Mouse (Mus musculus): ENCODE measurements around the gene Ppp1r32.

Ppp1r32 gene

DNA sequence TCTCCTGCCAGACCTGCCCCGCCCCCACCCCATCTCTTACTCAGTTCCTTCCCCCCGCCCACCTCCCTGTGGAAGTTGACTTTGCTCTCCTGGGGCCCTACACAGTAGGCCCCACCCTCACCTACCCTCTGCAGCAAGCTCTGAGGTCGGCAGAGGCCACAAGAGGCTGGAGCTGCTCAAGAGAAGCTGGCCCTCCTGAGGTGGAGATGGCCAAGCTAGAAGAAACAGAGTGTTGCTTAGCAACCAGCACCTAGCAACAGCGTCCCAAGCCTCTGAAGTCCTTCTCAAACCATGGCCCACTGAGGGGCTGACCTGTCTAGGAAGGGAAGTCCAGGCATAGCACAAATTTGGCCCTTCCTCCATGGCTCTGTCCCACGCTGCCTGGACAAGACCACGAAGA lies at the start of gene Ppp1r32:
Gene Ppp1r32 (minus strand): TSS at position 226 of the 400 bp plus-strand sequence.
- no peak for DNase-seq

DNA sequence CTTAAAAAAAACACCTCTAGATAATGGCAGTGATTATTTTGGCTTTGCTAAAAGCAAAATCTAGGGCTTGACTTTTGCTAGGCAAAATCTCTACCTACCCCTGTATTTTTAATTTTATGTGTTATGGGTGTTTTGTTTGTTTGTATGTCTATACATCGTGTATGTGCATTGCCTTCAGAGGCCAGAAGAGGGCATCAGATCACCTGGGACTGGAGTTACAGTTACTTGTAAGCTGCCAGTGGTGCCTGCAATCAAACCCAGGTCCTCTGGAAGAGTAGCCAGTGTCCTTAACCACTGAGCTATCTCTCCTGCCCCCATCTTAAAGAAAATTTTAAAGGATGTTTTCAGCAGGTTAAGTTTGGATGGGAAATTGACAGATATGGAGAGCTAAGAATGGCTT lies 47.4 kb upstream of the Ppp1r32 start:
- DNase-seq = no peak

DNA sequence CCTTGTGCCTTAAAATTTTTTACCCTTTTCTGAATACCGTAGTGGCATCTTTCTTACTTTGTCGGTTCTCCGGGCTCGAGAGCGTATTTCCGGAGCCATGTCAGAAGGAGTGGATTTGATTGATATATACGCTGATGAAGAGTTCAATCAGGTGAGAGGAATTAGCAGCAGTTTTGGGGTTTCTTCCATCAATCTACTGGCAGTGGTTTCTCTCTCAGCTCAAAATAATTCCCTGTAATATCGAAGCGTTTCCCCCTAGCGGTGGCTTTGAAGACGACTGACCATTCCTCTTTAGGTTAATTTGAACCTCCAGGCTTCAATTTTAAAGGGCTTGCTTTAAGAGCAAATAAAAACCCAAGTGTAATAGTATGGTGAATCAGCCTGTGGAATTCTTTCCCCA lies 43.2 kb upstream of the Ppp1r32 start, which contains the start of gene Sdhaf2:
Gene Sdhaf2 (minus strand): TSS at position 233 of the 400 bp plus-strand sequence.
- no peak for DNase-seq

DNA sequence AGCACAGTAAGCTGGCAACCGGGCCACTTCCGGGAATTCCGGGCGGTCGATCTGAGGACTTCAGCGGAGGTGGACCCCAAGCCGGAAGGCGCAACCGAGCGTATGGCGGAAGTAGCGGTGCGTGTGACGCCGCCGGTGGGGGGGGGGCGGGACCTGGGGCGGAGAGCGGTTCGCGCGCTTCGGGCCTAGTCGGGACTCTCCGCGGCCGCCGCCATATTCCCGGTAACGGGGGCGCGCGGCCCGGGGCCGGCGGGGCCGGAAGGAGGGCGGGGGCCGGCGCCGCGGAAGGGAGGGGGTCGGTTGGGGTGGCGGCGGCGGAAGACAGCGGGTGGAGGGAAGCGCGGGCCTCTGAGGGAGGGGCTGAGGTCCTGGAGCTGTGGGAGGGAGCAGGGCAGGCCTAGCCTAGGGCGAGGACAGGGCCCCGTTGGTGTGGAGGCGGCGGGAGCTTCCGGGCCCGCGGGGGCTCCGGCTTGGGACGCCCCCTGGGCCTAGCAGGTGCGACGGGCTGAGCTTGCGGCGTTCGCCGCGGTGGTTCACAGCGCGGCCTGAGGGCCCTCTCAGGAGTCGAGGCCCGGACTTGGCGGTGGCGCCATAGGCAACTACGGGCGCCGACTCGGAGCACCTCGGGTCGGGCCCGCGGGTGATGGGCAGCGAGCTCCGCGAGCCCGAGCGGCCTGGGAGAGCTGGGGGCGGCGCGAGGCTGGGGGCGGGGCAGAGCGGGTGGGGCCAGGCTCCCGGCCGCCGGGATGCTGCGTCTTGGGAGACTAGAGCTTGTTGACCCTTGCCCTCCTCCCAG lies 42.6 kb upstream of the Ppp1r32 start, which contains the start of gene Cpsf7:
Gene Cpsf7 (plus strand): TSS at position 161 of the 796 bp plus-strand sequence.
- peak; percentile 83 to 91 for DNase-seq

DNA sequence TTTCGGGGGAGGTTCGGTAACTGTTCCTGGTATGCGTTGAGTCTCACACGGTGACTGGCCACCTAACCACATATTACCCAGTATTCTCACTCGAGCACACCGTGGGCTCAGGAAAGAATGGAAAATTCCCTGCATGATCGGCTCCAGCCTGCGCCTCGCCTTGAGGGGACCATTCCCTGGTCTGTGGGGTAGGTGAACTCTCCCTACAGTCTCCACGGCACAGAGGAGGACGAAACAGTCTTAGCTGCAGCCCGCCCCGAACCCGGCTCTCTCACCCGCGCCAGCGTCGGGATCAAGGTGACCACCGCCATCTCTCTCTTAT lies 42.0 kb upstream of the Ppp1r32 start:
- DNase-seq = no peak

DNA sequence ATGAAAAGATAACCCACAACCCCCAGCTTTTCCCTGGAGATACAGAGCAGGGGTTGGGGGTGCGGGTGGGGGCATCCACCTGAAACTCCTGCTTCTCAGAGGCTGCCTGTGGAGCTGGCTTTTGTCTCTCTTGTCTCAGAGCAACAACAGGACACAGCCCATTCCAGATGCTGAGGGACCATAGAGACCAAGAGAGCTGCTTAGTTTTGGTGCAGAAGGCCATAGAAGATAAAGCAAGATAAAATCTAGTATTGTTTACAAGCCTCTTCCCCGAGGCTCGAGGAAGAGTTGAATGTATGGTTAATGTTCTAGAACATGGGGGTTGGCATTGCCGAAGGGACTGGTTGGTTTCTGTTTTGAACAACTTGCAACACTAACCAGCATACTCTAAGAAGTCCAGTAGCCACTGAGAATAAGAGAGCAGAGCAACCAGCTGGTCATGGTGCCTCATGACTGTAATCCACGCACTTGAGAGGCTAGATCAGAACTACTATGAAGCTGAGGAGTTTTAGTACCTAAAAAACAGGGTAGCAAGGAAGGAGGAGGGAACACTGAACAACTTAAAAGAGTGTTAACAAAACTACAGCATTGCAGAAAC lies 40.9 kb upstream of the Ppp1r32 start:
- DNase-seq = no peak

DNA sequence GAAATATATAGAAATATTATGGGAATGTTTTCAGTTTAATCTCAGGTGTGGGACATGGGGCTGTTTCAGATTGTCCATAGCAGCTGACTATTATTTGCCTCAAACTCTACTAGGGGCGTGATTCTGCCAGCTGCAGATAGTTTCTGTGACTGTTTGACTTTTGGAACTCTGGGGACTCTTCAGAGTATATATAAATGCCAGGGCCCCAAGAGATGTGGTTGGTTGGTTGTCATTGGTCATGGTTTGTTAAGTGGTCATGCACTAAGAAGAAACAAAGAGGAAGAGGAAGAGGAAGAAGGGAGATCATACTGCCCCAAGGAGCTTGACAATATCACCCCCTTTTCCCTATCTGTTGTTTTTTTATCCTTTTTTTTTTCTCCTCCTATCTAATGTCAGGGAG lies 39.2 kb upstream of the Ppp1r32 start:
- no peak for DNase-seq

DNA sequence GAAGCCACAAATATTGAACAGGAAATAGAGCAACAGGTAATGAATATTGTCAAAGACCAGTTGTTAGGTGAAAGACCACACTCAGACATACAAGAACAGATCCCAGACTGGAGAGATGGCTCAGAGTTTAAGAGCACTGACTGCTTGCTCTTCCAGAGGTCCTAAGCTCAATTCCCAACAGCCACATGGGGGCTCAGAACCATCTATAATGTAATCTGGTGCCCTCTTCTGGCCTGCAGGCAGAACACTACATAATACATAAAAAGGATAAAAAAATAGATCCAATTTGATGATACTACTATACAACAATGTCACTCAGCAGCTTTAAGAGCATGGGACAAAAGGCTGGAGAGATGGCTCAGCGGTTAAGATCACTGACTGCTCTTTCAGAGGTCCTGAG lies 37.6 kb upstream of the Ppp1r32 start:
- DNase-seq = no peak

DNA sequence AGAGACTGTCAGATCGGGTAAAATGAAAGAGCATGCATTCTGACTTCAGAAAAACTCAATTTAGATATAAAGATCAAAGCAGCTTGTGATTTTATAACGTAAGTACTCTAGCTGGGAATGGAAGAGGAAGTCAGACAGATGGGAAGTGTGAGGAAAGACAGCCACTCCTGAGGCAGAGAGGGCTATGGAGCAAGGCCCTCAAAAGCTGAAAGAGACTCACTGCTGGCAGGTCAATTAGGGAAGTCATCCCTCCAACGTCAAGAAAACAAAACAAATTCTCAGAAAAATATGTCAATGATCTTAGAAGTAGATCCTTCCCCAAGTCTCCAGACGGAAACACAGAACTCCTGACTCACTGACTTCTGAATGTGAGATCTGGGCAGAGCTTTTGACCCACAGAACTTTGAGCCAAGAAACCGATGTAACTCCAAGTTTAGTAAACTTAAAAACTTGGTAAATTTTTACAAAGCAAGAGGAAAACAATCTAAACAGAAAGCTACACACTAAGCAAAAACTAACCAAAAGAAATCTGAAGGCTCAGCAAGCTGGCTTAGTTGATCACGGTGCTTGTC lies 28.1 kb upstream of the Ppp1r32 start:
- no peak for DNase-seq

DNA sequence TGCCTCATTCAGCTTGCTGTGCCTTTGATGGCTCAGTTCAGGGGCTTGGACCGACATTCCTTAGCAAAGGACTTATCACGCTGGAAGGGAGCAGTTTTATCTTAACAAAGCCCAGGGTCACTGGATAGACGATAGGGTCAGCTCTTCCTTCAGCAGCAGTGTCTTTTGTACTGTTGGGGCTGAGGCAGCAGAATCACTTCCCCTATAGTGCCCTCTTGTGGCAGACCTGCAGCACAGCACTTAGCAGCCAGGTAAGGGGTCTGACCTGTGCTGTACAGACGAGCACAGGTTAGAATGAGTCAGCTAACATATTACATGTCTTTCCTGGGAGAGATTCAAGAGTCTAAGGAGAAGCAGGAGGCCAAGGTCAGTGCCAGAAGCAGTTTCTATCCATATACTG lies 19.8 kb upstream of the Ppp1r32 start:
- no peak for DNase-seq

DNA sequence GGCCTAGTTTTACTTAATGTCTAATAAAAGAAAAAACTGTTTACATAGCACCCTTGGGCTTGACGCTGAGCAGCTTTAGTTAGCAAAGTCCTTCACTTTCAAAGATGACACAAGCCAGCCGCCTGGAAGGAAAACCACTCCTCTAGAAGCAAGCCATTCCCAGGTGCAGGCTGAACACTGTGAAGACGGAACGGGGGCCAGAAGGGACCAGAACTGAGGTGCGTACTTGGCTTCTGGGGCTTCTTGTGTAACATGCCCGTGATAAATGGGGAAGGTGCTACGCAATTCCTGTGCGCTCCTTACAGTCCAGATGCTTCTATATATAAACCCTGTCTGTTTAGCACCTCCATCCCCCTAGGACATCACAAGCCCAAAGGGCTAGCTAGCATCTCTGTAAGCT lies 17.9 kb upstream of the Ppp1r32 start:
- no peak for DNase-seq

DNA sequence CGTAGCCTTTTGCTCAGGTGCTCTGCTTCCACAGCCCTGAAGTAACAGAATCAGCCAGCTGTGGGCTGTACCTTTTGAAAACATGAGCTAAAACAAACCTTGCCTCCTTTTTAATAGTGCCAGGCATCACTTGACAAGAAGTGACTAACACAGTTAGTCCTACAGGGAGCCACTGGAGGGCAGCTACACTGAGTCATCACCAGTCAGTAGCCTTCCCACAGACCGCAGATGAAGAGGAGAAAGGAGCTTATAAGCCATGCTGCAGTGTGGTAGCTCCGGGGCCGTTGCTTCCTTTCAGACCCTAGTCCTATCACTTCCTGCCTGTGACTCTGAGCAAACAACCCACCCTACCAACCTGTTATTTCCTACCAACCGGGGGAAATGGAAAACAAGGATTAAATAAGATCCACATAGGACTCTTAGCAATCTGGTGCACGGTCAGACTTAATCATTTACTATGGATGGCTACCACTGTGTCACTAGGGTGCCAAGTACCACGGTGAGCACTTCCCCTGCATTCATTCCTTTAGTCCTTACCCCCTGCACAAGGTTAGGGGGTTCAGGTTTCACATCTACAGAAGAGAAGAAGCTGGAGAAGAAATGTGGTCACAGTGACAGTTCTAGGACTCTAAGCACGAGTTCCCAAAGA lies 14.9 kb upstream of the Ppp1r32 start:
- DNase-seq = no peak

DNA sequence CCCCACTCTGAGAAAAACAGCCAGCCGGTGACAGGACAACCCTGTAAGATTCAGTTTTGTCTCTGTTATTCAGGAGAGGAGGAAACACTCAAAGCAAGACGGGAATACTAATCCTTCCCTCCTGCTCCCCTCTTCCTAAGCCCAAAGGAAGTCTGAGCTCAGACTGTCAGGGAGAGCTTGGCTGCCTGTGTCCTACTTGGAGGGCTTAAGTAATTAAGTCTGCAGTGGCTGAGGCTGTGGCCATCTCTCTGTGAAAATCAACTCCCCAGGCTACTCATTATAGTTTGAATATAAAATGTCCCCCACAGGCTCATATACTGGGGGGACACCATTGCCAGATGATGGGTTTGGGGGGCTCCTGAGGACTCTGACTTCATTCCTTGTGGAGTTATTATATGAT lies 14.2 kb upstream of the Ppp1r32 start:
- DNase-seq = no peak

DNA sequence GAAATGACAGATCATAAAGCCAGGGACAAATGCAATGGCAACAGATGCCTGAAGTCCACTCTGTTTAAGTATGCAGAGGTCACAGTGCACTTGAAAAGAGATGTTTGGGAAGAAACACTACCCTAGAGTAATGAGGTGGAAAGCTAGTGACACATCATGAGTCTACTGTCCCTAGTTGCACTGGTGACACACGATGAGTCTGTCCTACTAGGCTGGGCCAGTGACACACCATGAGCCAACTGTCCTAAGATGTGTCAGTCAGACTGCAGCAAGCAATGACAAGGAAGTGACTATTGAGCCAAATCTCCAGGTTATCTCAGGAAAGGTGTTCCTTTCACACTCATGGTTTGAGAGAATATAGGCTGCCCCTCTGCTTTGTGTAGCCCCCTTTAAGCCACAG lies 12.9 kb upstream of the Ppp1r32 start:
- no peak for DNase-seq

DNA sequence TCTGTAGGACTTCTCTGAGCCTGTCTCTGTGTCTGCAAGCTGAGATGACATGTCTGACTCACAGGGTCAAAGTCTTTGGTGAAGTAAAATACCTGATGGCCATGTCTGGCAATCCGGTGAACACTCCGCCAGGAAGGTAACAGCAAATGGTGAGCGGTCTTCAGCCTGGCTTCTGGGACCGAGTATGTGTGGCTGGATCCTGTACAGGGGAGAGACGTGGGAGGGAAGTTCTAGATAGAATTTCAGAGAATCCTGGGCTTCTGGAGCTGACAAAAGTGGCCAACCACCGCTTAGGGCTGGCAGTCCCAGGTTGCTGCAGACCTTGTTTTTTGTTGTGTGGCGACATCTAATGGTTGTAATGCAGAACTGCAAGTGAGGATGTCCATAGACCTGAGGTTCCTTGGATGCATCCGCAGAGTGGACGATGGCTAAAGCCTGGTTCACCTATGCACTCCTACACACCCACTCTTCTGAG lies 3.6 kb upstream of the Ppp1r32 start:
- DNase-seq = no peak

DNA sequence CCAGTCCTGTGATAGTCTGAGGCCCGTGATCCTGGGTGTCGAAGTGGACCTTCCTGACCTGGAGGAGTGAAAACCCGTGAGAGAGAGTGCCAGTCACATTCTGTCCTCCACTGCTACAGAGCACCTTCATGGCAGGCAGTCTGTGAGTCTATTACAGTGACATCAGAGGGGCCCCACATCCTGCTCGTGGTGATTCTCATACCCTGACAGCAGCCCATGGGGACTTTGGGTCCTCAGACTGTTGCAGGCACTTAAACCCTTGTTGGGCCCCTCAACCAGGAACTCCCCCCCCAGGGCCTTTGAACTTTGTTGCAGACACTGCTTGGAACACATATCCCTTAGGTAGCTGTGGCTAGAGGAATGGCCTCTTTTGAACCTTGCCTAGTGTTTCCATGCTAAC lies 3.2 kb downstream of the Ppp1r32 start:
- no peak for DNase-seq

DNA sequence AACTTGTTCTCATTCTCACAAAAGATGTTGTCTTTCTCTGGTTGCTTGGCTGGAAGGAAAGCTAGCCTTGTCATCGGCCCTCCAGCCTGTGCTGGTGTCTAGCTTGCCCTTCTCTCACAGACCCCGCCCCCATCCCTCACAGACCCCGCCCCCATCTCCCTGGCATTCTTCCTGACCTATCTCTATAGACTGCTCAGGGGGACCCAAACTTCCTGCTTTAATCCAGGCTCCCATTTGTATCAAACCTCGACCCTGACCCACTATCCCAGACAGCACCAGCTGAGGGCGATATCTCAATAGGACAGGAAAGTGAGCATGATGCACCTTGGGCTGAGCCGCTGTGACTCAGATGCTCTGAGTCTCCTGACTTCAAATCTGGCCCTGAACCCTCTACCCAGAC lies 8.9 kb downstream of the Ppp1r32 start:
- DNase-seq = no peak

DNA sequence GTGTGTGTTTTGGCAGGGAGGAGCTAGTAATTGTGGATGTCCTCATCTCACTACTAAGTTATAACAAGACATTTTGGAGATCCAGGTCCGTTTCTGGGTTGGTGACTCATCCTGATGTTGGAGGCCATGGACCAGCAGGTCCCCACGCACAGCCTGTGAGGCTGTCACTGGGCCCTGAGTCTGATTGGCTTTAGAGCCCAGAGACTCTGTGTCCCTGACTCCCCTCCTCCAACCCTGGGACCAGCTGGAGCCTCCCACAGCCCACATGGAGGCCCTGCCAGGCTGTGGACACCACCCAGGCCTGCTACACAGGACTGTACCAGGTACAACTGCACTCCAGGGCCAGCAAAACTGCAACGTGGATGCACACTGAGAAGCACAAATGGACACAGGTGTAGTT lies 9.8 kb downstream of the Ppp1r32 start:
- DNase-seq = no peak

DNA sequence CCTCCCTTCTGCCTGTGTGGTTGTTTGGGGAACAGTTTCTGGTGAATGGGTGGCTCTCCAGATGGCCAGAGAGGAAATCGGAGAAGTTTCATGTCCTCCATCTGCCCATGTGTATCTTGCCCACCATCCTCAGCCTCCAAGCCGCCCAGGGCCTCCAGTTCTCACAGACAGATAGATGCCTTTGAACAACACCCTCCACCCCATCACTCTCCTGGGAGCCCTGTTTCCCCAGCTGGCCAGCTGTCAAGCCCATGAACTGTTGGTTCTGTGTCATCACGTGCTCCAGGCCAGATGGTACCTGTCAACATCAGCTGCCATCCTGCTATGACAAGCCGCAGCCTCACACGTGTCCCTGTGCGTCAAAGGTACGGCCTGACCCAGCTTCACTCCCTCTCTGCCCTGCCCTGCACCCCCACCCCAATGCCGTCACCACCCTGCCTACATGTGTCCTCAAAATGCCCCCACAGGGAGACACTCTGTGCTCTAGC lies 13.5 kb downstream of the Ppp1r32 start:
- no peak for DNase-seq

DNA sequence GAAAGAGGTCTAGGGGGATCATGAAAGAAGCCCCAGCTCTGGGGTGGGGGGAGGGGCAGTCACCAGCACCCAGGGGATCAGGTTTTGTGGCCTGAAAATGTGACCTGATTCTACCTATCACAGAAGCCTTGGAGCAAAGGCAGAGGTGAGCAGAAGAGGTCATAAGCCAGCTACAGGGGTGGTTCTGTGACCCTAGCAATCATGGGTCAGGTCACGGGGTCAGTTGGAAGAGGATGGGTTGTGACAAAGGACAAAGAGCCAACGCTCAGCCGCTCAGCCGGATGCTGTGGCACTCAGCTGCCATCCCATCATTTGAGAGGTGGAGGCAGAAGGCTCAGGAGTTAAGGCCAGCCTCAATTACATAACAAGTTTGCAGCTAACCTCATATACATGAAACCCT lies 18.3 kb downstream of the Ppp1r32 start:
- no peak for DNase-seq

DNA sequence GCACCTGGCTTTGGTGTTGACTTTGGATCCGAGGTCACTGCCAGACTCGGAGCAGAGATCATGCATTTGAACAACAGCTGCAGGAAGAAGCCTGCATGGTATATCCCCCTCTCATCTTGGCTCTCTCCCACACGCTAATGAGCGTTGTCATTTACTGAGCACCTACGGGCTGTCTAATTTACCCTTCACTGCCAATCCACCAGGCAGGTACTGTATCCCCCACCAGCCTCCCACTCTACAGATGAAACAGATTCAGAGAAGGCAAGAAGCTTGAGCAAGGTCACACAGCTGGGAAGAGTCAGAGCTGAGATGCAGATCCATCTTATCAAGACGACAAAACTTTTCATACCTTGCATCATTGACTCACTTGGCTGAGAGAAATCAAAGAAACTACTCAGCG lies 21.1 kb downstream of the Ppp1r32 start:
- DNase-seq = no peak

DNA sequence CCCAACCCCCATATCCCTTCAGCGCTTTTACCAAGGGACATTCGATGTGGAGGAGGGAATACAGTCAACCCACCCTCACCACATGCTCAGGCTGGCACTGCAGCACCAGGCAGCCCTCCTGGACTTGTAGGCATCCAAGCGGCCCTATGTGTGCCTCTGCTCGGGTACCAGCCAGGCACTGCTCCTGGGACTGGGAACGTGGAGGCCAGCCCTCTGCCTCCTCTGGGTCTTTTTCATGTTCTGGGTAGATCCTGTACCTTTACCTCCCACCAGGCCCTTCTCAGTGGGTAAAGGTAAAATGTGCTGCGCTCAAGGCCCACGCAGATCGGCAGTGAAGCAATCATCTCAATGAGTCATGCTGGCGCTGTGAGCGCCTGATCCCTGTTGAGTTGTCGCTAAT lies 22.8 kb downstream of the Ppp1r32 start:
- DNase-seq = no peak

DNA sequence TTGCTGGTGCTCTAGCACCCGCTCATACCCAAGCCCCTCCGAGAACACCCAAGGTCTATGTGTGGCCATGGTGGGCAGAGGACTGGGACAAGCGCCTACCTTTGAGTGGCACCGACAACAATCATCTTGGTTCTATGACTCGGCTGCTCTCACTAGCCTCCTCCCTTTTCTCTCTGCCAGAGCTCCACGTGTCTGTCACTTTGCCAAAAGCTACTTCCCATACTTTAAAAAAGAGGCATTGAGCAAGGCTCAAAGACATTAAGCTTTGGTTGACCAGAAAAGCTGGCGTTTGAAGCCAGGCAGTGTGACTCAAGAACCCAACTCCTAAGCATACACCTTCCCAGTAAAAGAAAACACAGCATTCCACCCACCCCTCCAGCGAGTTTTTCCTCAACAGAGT lies 24.6 kb downstream of the Ppp1r32 start:
- DNase-seq = no peak

DNA sequence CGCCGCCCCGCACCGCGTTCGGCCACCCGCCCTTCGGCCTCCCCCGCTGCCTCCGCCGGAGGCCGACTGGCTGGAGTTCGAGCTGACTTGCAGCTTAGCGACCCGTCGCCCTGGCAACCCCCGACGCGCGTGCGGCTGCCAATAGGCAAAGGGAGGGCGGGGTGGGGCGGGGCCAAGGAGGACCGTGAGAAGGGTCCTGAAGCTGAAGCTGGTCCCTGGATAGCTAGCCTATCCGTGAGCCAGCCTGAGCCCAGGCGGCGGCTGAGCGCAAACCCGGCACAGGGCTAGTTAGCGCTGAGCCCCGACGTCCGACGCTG lies 25.3 kb downstream of the Ppp1r32 start:
- DNase-seq = no peak

Measured in thymus, adult 18-20 months (tissue).